Mouse (Mus musculus) cortical plate, adult 2 months (tissue): ENCODE data around the gene Myo3b.

Source experiments
- CTCF ChIP-seq: fragments of 200-500 bp; IDR thresholded peaks from 2 replicates; pipeline ENCODE4 v1.5.1; 2011; ENCODE audit warnings: mild to moderate bottlenecking, control low read depth, low read length; ENCODE audit not compliant: insufficient read depth; ENCODE audit errors: extremely low read depth
- POLR2A ChIP-seq: fragments of 200-500 bp; IDR thresholded peaks from 2 replicates; pipeline ENCODE4 v1.6.1; 2011; ENCODE audit warnings: mild to moderate bottlenecking, low read length, control low read depth; ENCODE audit not compliant: insufficient read depth; ENCODE audit errors: extremely low read depth

DNA sequence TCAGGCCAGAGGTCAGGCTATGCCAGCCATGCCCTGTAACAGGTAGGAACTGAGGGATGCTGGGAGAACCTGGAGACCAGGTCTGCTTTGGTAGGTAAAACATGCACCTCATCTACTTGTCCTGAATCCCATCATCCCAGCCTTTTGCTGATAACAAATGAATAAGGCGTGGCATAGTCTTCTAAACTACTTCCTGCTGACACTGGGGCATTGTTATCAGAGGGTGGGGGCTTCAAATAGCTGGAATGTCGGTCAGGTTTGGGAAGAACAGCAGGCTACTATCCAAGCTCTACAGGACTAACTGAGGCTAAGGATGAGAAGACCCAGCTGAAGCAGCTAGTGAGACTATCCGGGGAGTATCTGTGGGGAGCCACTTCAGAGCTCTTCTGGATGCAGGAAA, 253.8 kb downstream of the Myo3b start:
- TF ChIP-seq POLR2A (no peak), CTCF (no peak)
